Mouse (Mus musculus): ENCODE measurements around the gene Zmynd11.
"Not testable (repeated sequence)": the region's sequence is repeated elsewhere in the genome, so short reads cannot be mapped to it uniquely, and the experiment has no call there.

The Zmynd11 gene

DNA sequence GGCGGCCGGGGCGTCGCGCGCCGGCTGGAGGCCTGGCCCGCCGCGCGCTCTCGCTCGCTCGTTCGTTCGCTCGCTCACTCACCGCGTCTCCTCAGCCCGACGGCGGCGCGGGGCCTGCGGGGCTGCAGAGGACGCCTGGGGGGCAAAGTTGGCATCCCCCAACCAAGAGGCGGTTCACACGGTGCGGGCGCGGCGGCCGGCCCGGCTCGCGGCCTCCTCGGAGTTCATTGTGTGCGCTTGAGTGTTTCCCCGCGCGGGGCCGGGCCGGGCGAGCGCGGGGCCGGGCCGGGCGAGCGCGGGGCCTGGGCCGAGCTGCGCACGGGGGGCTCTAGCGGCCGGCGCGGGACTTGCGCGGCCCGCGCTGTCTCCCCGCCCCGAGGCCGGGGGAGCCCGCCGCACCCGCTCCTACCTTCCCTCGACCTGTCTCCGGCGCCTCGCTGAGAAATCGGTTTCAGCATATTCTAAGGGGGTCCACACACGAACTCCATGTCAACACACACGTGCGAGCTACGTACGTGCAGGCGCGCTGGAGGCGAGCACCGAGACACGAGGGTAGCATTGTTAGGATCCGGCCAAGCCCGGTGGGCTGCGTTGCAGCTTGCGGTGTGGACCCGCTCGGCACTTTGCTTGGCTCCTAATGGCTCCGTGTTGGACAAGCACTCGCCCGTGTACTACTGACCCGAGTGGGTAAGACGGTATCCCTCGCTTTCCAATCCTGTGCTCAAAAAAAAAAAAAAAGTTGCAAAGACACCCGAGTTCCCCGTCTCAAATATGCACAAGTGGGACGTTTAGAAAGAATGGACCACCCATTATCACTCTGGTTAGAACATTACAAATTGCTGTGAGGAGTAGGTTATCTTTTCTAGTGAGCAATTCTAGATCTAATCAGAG, at the start of gene Zmynd11:
Gene Zmynd11 (minus strand): TSS at position 685 of the 891 bp plus-strand sequence.
- DNase-seq: peak; percentile 32 to 36

DNA sequence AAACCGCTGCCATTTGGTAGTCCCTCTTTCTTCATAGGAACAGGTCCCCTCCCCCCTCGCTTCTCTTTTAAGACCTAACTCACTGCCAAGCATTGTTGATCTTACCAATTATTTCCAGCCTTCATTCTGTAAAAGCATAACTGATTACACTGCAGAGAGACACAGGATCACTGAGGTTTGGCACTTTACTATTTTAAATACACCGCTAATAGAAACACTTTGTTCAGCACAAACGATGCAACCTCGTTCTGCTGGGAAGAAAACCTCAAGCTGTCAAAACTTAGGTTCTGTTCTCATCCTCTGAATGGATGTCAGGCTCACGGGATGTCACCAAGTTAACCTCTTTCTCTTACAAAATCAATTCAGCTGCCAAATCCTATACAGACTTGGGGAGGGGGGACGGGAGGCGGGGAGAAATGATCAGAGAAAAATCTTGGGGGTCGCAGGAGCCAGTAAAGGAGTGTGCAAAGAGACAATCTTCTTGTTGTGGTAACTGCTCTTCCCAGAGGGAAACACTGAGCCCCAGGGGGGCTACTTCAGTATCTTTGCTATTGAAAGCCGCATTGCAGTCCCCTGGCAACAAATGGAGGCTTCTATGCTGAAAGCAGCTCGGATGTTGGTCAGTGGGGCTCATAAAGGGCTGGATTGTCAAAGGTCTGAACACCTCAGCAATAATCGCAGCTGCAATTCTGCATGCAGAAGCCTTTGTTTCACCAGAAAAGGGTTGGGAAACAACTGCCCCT, 30.9 kb upstream of the Zmynd11 start:
- DNase-seq: no peak

DNA sequence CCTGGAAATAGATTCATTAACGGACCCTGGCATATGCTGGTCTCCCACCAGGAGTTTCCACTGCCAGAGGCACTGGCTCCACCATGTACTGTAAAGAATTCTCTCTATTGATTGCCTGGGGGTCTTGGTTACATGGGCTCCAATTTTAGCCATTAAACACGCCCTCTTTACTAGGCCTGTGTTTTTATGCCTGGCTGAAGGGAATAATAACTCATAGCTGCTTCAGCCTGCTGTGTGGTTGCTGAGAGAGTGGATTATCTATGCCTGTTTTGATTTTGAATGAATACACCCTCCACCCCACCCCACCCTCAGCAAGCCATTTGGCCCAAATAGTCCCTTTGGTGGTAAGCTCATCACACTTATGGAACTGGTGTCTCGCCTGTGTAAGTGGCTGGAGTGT, 20.9 kb upstream of the Zmynd11 start:
- DNase-seq: no peak

- DNase-seq: no peak
Observed at GRCm38 (mm10) chr13:9783717-9784116, 18.6 kb upstream of the Zmynd11 start.

- DNase-seq: peak; percentile 33 to 44
Observed at GRCm38 (mm10) chr13:9775901-9776300, 10.8 kb upstream of the Zmynd11 start.

DNA sequence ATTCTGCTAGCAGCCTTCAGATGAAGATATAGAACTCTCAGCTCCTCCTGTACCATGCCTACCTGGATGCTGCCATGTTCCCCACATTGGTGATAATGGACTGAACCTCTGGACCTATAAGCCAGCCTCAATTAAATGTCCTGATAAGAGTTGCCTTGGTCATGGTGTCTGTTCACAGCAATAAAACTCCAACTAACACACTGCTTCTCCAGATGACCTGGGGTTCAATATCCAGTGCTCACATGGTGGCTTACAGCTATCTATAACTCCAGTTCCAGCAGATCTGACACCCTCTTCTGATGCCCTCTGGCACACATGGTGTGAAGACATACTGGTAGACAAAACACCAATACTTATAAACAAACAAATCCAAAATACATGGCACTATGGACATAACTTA, 8.9 kb upstream of the Zmynd11 start:
- DNase-seq: no peak

GRCm38 (mm10) chr13:9767279-9767678, 2.1 kb upstream of the Zmynd11 start:
- DNase-seq: no peak

DNA sequence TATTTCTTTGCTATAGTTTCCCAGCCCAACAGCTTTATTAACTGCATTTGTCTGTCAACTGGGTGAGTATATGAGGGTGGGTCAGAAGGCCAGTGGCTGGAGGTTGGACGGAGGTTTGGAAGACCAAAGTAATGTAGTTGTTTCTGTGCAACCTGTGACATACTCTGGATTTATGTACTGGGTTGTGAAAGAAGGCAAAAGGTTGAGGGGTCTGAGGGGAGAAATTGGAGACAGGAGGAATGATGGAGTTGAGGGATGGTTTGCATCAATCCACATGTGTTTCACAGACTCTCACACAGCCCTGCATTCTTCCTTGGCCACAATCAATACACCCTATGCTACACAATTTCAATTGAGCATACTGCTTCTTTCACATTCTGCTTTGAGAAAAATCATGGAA, 1.4 kb upstream of the Zmynd11 start:
- no peak for DNase-seq

DNA sequence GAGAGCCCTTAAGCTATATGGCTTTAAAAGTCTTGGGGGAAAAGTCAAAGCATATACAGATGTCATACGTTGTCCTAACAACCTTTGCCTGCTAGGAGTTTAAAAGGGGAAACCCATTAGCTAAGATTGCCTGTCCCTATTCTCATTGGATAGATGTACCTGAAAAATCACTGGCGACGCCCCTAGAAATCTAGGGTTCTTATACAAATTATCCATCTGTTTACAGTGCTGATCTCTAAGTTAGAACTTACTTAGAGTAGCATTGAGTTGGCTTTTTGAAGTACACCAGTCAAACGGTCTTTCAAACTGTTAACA, 364 bp upstream of the Zmynd11 start:
- DNase-seq: no peak

- peak; percentile 58 to 59 for DNase-seq
Observed at GRCm38 (mm10) chr13:9763828-9764645, 1.1 kb downstream of the Zmynd11 start.

- peak; percentile 19 to 29 for DNase-seq
Observed at GRCm38 (mm10) chr13:9763100-9763827, 1.9 kb downstream of the Zmynd11 start.

DNA sequence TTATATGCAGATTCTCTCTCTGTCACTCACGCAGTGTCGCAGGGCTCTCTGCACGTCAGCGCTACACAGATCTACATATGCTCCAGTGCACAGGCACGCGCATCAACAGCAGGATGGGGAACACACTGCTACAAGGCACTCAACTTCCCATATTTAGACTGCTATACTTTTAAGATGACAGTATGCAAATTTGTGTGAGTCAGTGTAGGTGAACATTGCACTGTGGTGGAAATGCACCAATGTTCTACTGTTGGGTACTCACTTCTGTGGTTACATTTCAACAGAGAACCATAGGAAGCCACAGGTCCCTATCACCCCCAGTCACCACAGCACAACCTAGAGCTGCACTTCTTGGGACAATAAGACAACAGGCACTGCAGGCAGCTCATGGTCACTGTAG, 5.1 kb downstream of the Zmynd11 start:
- DNase-seq: no peak

- no peak for DNase-seq
Observed at GRCm38 (mm10) chr13:9757842-9758491, 7.2 kb downstream of the Zmynd11 start.

- DNase-seq: no peak
Observed at GRCm38 (mm10) chr13:9753706-9754105, 11.4 kb downstream of the Zmynd11 start.

DNA sequence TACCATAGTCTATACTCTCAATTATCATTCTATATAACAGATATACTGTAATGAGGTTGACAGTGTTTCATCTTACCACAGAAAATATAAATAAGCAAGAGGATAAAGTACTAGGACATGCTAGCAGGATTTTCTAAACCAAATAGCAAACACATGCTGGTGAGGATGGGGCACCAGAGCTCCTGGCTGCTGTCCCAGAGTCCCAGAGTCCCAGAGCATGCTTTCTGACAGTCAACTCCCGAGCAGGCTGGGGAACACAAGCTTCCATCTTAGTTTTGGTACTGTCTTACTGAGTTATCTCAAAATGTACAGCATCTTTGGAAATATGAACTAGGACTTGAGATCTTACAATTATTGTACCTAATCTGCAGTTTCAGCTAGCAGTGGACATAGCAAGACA, 14.8 kb downstream of the Zmynd11 start:
- DNase-seq: no peak

DNA sequence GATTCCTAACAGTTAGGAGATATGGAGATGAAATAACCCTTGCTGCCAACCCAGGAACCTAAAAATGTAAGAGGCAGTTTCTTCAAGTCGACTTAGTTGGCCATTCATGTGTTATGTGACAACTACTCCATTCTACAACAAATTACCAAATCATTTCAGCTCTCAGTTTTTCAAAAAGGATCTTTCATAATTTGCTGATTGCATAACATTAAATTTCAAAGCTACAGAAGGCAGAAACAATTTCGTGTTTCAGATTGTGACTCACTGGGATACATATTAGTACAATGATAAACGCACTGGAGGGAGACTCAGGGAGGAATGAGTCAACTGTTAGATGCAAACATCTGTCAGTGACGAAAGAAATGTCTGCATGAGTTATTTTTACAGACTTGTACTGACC, 15.3 kb downstream of the Zmynd11 start:
- DNase-seq: no peak

- no peak for DNase-seq
Observed at GRCm38 (mm10) chr13:9738190-9738589, 26.9 kb downstream of the Zmynd11 start.

- no peak for DNase-seq
Observed at GRCm38 (mm10) chr13:9737024-9737423, 28.1 kb downstream of the Zmynd11 start.

GRCm38 (mm10) chr13:9732262-9732661, 32.9 kb downstream of the Zmynd11 start:
- not testable (repeated sequence) for DNase-seq

GRCm38 (mm10) chr13:9729073-9729472, 36.1 kb downstream of the Zmynd11 start:
- DNase-seq: no peak

GRCm38 (mm10) chr13:9715224-9715623, 49.9 kb downstream of the Zmynd11 start:
- no peak for DNase-seq

All from kidney, adult 8-10 months (tissue).